Mouse (Mus musculus): Measurements from ENCODE around the gene Ube2r2.
A peak's percentile ranks its signal among the peaks of the same experiment; 100 is the strongest.

Ube2r2 gene

GRCm38 (mm10) chr4:41135711-41136453, at the start of gene Ube2r2:
Ube2r2 (plus strand) TSS chr4:41135743.
- DNase-seq (ENCODE audit: low spot score in 2 of 2): peak; percentile 44 to 55

DNA sequence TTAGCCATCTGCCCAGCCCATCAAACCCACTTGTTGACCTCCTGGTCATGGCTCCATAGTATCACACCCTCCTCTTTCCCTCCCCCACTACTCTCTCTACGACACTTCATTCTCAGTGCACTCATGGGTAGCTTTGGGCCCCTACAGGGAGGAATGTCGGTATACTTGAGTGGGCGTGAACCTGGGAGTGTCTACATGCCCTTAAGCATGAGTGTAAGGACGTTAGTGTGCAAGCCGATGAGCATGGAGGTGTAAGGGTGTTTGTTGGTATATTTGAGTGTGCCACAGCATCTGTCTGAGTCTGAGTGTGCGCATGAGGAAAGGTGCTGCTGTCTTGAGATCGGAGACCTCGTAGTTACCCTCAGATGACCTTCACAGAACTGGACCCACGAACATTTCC, 48.6 kb upstream of the Ube2r2 start:
- DNase-seq (ENCODE audit: low spot score in 2 of 2): no peak

- no peak for DNase-seq (ENCODE audit: low spot score in 2 of 2)
Measured at GRCm38 (mm10) chr4:41087459-41088298, 47.9 kb upstream of the Ube2r2 start.

GRCm38 (mm10) chr4:41089189-41089588, 46.4 kb upstream of the Ube2r2 start:
- DNase-seq (ENCODE audit: low spot score in 2 of 2): no peak

DNA sequence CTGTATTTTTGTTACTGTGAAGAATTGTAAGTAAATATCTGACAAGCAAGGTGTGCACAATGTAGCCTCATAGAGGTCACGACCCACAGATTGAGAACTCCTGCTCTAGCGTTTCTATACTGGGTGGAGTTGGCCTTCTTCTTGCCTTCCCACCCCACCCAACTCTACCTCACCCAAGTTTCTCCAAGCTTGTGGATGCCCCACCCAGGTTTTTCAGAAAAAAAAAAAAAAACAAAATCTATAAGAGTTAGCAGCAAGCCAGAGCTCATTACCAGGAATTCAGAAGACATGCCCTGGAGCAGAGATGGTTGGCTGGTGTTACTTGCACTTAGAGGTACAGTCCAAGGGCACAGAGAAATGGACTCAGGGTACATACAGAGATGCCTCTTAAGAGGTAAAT, 45.8 kb upstream of the Ube2r2 start:
- DNase-seq (ENCODE audit: low spot score in 2 of 2): no peak

DNA sequence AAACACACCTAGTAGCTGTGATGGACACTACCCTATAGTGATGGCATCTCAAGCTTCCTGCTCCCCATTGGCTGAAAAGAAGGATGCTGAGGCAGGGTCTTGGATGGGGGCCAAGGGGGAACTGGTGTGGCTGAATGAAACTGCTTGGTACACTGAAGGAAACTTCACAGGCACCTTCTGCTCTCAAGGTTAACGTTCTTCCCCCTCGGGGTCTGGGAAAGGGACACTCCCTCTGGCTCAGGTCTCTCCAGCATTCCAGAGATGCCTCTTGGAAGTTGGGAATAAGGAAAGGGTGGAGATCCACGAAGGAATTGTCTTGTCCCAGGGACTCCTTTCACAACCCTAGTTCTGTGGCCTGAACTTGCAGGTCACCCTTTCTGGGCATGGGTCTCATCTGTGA, 44.2 kb upstream of the Ube2r2 start:
- no peak for DNase-seq (ENCODE audit: low spot score in 2 of 2)

- DNase-seq (ENCODE audit: low spot score in 2 of 2): no peak
Measured at GRCm38 (mm10) chr4:41092958-41093357, 42.6 kb upstream of the Ube2r2 start.

DNA sequence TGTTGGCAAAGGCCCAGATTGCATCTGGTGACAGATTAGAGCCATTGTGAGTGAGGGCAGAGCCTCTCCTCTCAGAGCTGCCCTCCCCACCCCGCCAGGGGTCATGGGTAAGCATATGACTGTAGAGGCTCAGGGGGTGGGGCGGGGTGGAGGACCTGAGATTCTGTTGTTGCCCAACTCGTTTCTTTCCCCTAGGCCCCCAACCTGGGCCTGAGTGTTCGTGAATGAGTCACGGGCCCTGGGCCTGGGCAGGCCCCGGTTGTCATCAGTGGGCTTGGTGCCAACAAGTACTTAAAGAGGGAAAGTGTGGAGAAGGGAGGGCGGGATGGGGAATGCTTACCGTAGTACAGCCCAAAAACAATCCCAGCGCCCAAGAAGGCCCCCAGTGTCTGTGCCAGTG, 41.2 kb upstream of the Ube2r2 start:
- no peak for DNase-seq (ENCODE audit: low spot score in 2 of 2)

GRCm38 (mm10) chr4:41096169-41096568, 39.4 kb upstream of the Ube2r2 start:
- no peak for DNase-seq (ENCODE audit: low spot score in 2 of 2)

DNA sequence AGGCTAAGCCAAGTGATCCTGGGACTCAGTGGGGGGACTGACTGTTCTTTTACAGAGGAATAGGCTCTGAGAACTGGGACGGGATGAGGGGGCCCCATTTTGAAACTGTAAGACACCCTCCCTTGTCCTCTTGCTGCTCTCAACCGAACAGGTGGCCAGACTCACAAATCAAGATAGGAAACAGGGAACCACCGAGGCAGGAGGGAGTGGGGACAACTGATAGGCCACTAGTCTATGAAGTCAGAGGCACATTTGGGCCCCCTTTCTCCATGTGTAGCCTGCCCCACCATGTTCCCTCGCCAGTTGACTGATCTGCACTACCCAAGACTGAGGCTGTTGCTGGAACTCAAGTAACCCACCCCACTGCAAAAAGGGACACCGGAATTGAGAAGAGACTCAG, 38.7 kb upstream of the Ube2r2 start:
- DNase-seq (ENCODE audit: low spot score in 2 of 2): no peak

DNA sequence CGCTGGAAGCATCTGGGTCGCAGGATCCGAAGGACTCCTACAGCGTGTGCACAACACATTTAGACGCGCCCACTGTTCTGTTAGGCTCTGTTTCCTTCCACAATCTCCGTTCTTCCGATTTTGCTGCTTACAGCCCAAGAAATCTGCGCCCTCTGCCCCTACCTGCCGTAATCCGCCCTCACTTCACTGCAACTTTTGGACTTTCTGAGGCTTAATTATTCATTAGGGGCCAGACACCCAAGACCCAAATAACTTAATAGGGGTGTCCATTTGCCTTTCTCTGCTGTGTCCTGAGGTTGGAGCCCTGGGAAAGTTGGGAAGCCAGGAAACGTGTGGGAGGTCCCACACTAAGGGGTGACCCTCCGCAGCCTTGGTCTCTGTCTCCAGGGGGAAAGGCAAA, 38.2 kb upstream of the Ube2r2 start:
- no peak for DNase-seq (ENCODE audit: low spot score in 2 of 2)

GRCm38 (mm10) chr4:41097871-41098576, 37.5 kb upstream of the Ube2r2 start, which contains the start of gene Aqp3:
Aqp3 (minus strand) TSS chr4:41098183.
- peak; percentile 27 to 47 for DNase-seq (ENCODE audit: low spot score in 2 of 2)

GRCm38 (mm10) chr4:41098577-41098951, 37.0 kb upstream of the Ube2r2 start:
- DNase-seq (ENCODE audit: low spot score in 2 of 2): no peak

DNA sequence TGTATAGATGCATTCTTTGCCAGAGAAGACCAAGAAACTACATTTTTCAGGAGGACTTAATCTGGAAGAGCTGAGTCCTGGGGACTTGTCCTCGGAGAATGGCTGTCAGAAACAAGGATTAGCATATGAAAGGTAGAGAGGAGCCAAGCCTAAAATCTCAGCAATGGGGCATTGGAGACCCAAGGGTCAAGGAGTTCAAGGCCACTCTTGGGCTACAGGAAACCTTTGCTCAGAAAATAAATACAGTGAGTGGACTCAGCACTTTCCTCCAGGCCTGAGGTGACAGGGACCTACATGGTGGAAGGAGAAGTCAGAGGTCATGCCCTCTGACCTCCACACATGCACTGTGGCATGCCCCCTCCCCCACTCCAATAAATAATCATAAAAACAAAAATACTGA, 34.6 kb upstream of the Ube2r2 start:
- DNase-seq (ENCODE audit: low spot score in 2 of 2): no peak

- no peak for DNase-seq (ENCODE audit: low spot score in 2 of 2)
Measured at GRCm38 (mm10) chr4:41102901-41103300, 32.6 kb upstream of the Ube2r2 start.

DNA sequence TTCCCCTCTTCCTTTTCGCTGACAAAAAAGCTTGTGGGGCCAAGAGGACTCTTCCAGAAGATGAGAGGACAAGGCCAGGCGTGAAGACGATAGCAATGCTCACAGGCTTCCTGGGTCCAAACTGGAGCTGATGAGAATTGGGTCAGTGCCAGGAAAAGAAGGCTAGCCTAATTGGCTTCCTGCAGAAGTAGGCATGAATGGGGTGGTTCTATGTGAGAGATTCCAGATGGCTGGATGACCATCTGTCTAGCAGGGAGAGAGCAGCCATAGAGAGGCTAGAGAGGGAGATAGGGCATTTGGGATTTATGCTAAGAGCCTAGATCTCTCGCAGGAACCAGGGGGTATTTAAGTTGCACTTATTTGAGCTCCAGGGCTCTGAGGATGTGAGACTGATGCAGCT, 28.1 kb upstream of the Ube2r2 start:
- DNase-seq (ENCODE audit: low spot score in 2 of 2): no peak

DNA sequence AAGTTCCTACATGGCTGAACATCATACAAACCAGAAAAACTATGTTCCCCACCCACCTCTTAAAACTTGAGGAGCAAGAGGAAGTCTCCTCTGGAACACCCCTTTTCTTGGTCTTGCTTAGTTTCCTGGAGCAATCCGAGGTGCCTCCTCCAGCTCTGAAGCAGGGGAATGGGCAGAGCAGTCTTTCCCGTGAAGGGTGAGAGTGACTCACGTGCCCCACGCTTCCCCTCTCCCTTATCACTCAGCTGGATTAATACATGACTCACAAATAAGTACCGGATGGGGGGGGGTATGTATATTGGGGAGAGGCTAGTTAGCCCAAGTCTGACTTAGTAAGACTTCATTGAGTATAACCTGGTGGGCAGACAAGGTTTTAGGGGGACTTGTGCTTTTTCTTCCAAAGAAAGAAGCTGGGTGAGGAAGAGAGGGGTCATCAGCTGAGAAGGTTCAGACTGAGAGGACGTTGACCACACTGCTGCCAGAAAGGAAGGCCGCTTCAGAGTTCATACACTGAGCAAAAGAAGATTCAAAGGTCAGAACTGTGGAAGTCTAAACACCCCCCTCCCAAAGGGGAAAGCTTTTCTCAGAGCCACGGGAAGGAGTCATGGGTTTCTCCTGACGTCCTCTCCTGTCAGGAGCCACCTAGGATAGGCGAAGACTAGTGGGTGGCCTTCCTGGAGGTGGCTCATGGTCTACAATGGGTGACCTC, 26.7 kb upstream of the Ube2r2 start:
- no peak for DNase-seq (ENCODE audit: low spot score in 2 of 2)

DNA sequence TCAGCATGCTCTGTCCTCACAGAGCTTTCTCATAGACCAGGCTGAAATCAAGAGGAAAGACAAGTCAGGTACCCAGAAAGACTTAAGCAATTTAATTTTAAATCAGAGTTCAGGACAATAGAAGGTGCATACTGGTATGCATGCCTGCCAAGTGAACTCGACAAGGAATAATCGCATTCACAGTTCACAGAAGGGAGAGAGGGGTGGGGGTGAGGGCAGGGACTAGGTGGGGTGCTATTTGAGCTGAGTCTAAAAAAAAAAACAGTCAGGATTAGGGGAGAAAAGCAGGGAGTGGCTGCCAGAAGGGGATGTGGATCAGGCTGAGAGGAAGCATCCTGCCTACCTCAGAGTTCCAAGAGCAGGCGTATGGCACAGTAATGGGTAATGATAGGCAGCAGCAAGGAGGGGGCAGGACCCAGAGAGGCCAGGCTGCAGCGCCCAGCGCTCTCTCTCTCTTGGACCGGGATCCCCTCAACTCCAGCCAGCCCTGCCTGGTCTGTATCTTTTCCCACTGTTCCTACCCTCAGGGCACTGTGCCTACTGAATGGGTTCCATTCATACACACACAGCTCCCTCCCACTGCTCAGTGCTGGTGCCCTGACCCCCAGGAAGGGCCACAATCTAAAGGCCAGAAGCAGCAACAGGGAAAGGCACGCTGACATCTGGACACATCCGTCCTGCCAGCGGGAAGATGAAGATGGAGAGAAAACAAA, 21.0 kb upstream of the Ube2r2 start:
- no peak for DNase-seq (ENCODE audit: low spot score in 2 of 2)

DNA sequence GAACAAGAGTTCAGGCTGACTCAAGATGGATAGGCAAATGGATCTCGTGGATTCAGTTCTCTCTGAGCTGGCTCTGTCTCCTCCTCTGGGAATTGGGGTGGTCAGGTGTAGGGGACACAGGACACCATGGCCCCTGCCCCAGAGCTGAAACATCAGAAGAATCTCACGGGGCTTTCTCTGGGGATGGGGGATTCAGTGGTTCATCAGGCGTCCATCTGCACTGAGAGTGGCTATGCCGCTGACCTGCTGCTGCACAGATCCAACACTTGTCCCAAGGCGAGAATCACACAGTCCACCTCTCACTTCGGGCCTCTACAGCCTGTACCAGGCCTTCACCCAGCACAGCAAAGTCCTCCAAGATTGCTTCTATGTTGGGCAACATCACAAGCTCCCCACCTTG, 20.5 kb upstream of the Ube2r2 start:
- no peak for DNase-seq (ENCODE audit: low spot score in 2 of 2)

DNA sequence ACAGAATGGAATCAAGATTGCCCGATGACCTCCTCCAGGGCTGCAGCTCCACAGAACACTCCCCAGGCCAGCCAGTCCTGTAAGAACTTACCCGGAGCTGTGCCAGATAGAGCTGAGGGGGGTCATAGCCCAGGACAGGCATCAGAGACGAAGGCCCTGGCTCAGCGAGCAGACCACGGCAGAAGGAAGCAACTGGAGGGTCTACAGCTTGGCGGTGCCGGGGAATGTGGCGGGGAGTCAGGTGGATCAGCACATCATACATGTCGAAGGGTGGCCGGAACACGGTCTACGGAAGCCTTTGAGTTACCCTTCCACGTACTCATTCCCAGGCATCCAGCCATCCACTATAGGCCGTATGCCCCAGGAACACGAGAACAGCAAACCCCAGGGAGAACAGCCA, 19.8 kb upstream of the Ube2r2 start:
- DNase-seq (ENCODE audit: low spot score in 2 of 2): no peak

DNA sequence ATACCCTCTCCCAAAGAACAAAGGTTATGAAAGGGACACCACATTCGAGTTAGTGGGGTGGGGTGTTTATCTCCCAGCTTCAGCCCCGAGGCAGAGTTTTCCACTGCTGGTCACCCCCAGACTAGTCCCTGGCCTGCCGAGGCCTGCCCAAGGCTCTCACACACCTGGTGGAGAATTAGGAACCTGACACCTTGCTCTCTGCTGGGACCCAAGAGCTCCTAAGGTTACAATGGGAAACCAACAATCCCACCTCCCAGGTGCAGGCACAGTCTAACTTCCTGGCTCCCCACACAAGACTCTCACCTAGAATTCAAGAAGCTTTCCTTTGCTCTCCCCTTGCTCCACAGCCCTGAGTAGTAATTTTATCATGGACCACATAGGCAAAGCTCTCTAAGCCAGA, 18.7 kb upstream of the Ube2r2 start:
- no peak for DNase-seq (ENCODE audit: low spot score in 2 of 2)
